Mouse (Mus musculus): ENCODE measurements around the gene Hydin. TPM values are rescaled to one million over a fixed set of nuclear protein-coding genes. Genes with fewer than 3 reads are reported as not detected.

Hydin gene
- polyA plus RNA-seq, 1 experiment from 2014 or later, result 0.17 TPM

GRCm38 (mm10) chr8:110247238-110247637 is 19.5 kb upstream of the Hydin start:
- no peaks in the 10 kb centered on the region for H3K9me3 ChIP-seq (replicated peaks; ENCODE audit: control insufficient read depth, low read length)
- H3K9ac ChIP-seq (replicated peaks; ENCODE audit: low read length), result no peak overlapping the region
- H3K27ac ChIP-seq (replicated peaks; ENCODE audit: low read depth, low read length), result no peak overlapping the region
- no peaks in the 10 kb centered on the region for H3K36me3 ChIP-seq (replicated peaks; ENCODE audit: control insufficient read depth, insufficient read depth, low read depth, low read length)
- 42% methylated on average over 6 of the region's 6 CpGs for WGBS
- H3K4me2 ChIP-seq (ENCODE audit: low read depth, low read length), result no peak overlapping the region
- no peak overlapping the region for H3K4me3 ChIP-seq (ENCODE audit: low read depth, low read length)
- ATAC-seq (replicated peaks; ENCODE audit: insufficient number of reproducible peaks, low FRiP score, low TSS enrichment, low read depth) (no peak), DNase-seq (ENCODE audit: low spot score) (no peak)
- H3K4me1 ChIP-seq (ENCODE audit: control insufficient read depth, insufficient read depth, low read length), result no peaks in the 10 kb centered on the region
- H3K27me3 ChIP-seq (ENCODE audit: control insufficient read depth, insufficient read depth, low read length), result no peaks in the 10 kb centered on the region

GRCm38 (mm10) chr8:110253986-110254385 is 12.8 kb upstream of the Hydin start:
- no peaks in the 10 kb centered on the region for H3K4me1 ChIP-seq (ENCODE audit: control insufficient read depth, insufficient read depth, low read length)
- H3K4me3 ChIP-seq (ENCODE audit: low read depth, low read length), result no peak overlapping the region
- ATAC-seq (replicated peaks; ENCODE audit: insufficient number of reproducible peaks, low FRiP score, low TSS enrichment, low read depth) (no peak), DNase-seq (ENCODE audit: low spot score) (no peak)
- H3K36me3 ChIP-seq (replicated peaks; ENCODE audit: control insufficient read depth, insufficient read depth, low read depth, low read length), result no peaks in the 10 kb centered on the region
- H3K27ac ChIP-seq (replicated peaks; ENCODE audit: low read depth, low read length), result no peak overlapping the region
- H3K9me3 ChIP-seq (replicated peaks; ENCODE audit: control insufficient read depth, low read length), result no peaks in the 10 kb centered on the region
- H3K9ac ChIP-seq (replicated peaks; ENCODE audit: low read length), result no peak overlapping the region
- no peak overlapping the region for H3K4me2 ChIP-seq (ENCODE audit: low read depth, low read length)
- no peaks in the 10 kb centered on the region for H3K27me3 ChIP-seq (ENCODE audit: control insufficient read depth, insufficient read depth, low read length)
- 72% methylated on average over 4 of the region's 4 CpGs for WGBS

GRCm38 (mm10) chr8:110265796-110266305 is 926 bp upstream of the Hydin start:
- no peak overlapping the region for H3K4me2 ChIP-seq (ENCODE audit: low read depth, low read length)
- no peak for ATAC-seq (replicated peaks; ENCODE audit: insufficient number of reproducible peaks, low FRiP score, low TSS enrichment, low read depth)

GRCm38 (mm10) chr8:110267268-110267667 is 491 bp downstream of the Hydin start:
- H3K9ac ChIP-seq (replicated peaks; ENCODE audit: low read length), result peak overlapping the region; percentile 30
- no peak overlapping the region for H3K27ac ChIP-seq (replicated peaks; ENCODE audit: low read depth, low read length)
- no peaks in the 10 kb centered on the region for H3K9me3 ChIP-seq (replicated peaks; ENCODE audit: control insufficient read depth, low read length)
- DNase-seq (ENCODE audit: low spot score) (peak; percentile 42), ATAC-seq (replicated peaks; ENCODE audit: insufficient number of reproducible peaks, low FRiP score, low TSS enrichment, low read depth) (no peak)
- no peaks in the 10 kb centered on the region for H3K27me3 ChIP-seq (ENCODE audit: control insufficient read depth, insufficient read depth, low read length)
- H3K4me1 ChIP-seq (ENCODE audit: control insufficient read depth, insufficient read depth, low read length), result no peaks in the 10 kb centered on the region
- no peaks in the 10 kb centered on the region for H3K36me3 ChIP-seq (replicated peaks; ENCODE audit: control insufficient read depth, insufficient read depth, low read depth, low read length)
- peak overlapping the region; percentile 38 for H3K4me3 ChIP-seq (ENCODE audit: low read depth, low read length)
- H3K4me2 ChIP-seq (ENCODE audit: low read depth, low read length), result peak overlapping the region; percentile 72
- 10% methylated on average over 12 of the region's 12 CpGs for WGBS

More at GRCm38 (mm10) chr8:110265796-110266305, 926 bp upstream of the Hydin start:
- H3K4me3 ChIP-seq (ENCODE audit: low read depth, low read length), result no peak overlapping the region
- no peaks in the 10 kb centered on the region for H3K9me3 ChIP-seq (replicated peaks; ENCODE audit: control insufficient read depth, low read length)
- no peak overlapping the region for H3K27ac ChIP-seq (replicated peaks; ENCODE audit: low read depth, low read length)
- no peaks in the 10 kb centered on the region for H3K27me3 ChIP-seq (ENCODE audit: control insufficient read depth, insufficient read depth, low read length)
- H3K9ac ChIP-seq (replicated peaks; ENCODE audit: low read length), result no peak overlapping the region
- H3K4me1 ChIP-seq (ENCODE audit: control insufficient read depth, insufficient read depth, low read length), result no peaks in the 10 kb centered on the region
- no peak for DNase-seq (ENCODE audit: low spot score)
- WGBS, result 64% methylated on average over 11 of the region's 11 CpGs
- no peaks in the 10 kb centered on the region for H3K36me3 ChIP-seq (replicated peaks; ENCODE audit: control insufficient read depth, insufficient read depth, low read depth, low read length)

- 91% methylated on average over 4 of the region's 4 CpGs for WGBS
- ATAC-seq (replicated peaks; ENCODE audit: insufficient number of reproducible peaks, low FRiP score, low TSS enrichment, low read depth) (no peak), DNase-seq (ENCODE audit: low spot score) (no peak)
Observed at GRCm38 (mm10) chr8:110270659-110271058, 3.9 kb downstream of the Hydin start.

GRCm38 (mm10) chr8:110273394-110273793 is 6.6 kb downstream of the Hydin start:
- no peaks in the 10 kb centered on the region for H3K4me1 ChIP-seq (ENCODE audit: control insufficient read depth, insufficient read depth, low read length)
- no peak for DNase-seq (ENCODE audit: low spot score)
- H3K36me3 ChIP-seq (replicated peaks; ENCODE audit: control insufficient read depth, insufficient read depth, low read depth, low read length), result no peaks in the 10 kb centered on the region
- no peak overlapping the region for H3K4me3 ChIP-seq (ENCODE audit: low read depth, low read length)
- no peak overlapping the region for H3K27ac ChIP-seq (replicated peaks; ENCODE audit: low read depth, low read length)
- no peaks in the 10 kb centered on the region for H3K9me3 ChIP-seq (replicated peaks; ENCODE audit: control insufficient read depth, low read length)
- 72% methylated on average over 2 of the region's 2 CpGs for WGBS
- no peak for ATAC-seq (replicated peaks; ENCODE audit: insufficient number of reproducible peaks, low FRiP score, low TSS enrichment, low read depth)
- H3K27me3 ChIP-seq (ENCODE audit: control insufficient read depth, insufficient read depth, low read length), result no peaks in the 10 kb centered on the region
- H3K4me2 ChIP-seq (ENCODE audit: low read depth, low read length), result no peak overlapping the region
- H3K9ac ChIP-seq (replicated peaks; ENCODE audit: low read length), result no peak overlapping the region

More at GRCm38 (mm10) chr8:110270659-110271058, 3.9 kb downstream of the Hydin start:
- no peaks in the 10 kb centered on the region for H3K4me1 ChIP-seq (ENCODE audit: control insufficient read depth, insufficient read depth, low read length)
- H3K4me2 ChIP-seq (ENCODE audit: low read depth, low read length), result no peak overlapping the region
- H3K27me3 ChIP-seq (ENCODE audit: control insufficient read depth, insufficient read depth, low read length), result no peaks in the 10 kb centered on the region
- H3K4me3 ChIP-seq (ENCODE audit: low read depth, low read length), result no peak overlapping the region
- H3K27ac ChIP-seq (replicated peaks; ENCODE audit: low read depth, low read length), result no peak overlapping the region
- no peaks in the 10 kb centered on the region for H3K9me3 ChIP-seq (replicated peaks; ENCODE audit: control insufficient read depth, low read length)
- no peak overlapping the region for H3K9ac ChIP-seq (replicated peaks; ENCODE audit: low read length)
- H3K36me3 ChIP-seq (replicated peaks; ENCODE audit: control insufficient read depth, insufficient read depth, low read depth, low read length), result no peaks in the 10 kb centered on the region

- Histone ChIP-seq H3K9ac (replicated peaks; ENCODE audit: low read length) (no peak overlapping the region), H3K4me2 (ENCODE audit: low read depth, low read length) (no peak overlapping the region), H3K4me3 (ENCODE audit: low read depth, low read length) (no peak overlapping the region), H3K27me3 (ENCODE audit: control insufficient read depth, insufficient read depth, low read length) (no peaks in the 10 kb centered on the region), H3K27ac (replicated peaks; ENCODE audit: low read depth, low read length) (no peak overlapping the region), H3K36me3 (replicated peaks; ENCODE audit: control insufficient read depth, insufficient read depth, low read depth, low read length) (no peaks in the 10 kb centered on the region), H3K4me1 (ENCODE audit: control insufficient read depth, insufficient read depth, low read length) (no peaks in the 10 kb centered on the region), H3K9me3 (replicated peaks; ENCODE audit: control insufficient read depth, low read length) (no peaks in the 10 kb centered on the region)
- ATAC-seq (replicated peaks; ENCODE audit: insufficient number of reproducible peaks, low FRiP score, low TSS enrichment, low read depth), result no peak
- DNase-seq (ENCODE audit: low spot score), result peak; percentile 26
- WGBS, result 69% methylated on average over 21 of the region's 21 CpGs
Observed at GRCm38 (mm10) chr8:110275465-110276258, 8.9 kb downstream of the Hydin start.

GRCm38 (mm10) chr8:110276259-110276560 is 9.4 kb downstream of the Hydin start:
- Histone ChIP-seq H3K9ac (replicated peaks; ENCODE audit: low read length) (no peak overlapping the region), H3K4me1 (ENCODE audit: control insufficient read depth, insufficient read depth, low read length) (no peaks in the 10 kb centered on the region), H3K9me3 (replicated peaks; ENCODE audit: control insufficient read depth, low read length) (no peaks in the 10 kb centered on the region), H3K36me3 (replicated peaks; ENCODE audit: control insufficient read depth, insufficient read depth, low read depth, low read length) (no peaks in the 10 kb centered on the region), H3K4me2 (ENCODE audit: low read depth, low read length) (no peak overlapping the region), H3K4me3 (ENCODE audit: low read depth, low read length) (no peak overlapping the region), H3K27ac (replicated peaks; ENCODE audit: low read depth, low read length) (no peak overlapping the region), H3K27me3 (ENCODE audit: control insufficient read depth, insufficient read depth, low read length) (no peaks in the 10 kb centered on the region)
- ATAC-seq (replicated peaks; ENCODE audit: insufficient number of reproducible peaks, low FRiP score, low TSS enrichment, low read depth) (no peak), DNase-seq (ENCODE audit: low spot score) (no peak)
- 81% methylated on average over 1 of the region's 1 CpGs for WGBS
